Mouse (Mus musculus): ENCODE data around the gene Gm49396. TPM values are rescaled to one million over a fixed set of nuclear protein-coding genes. Genes with fewer than 3 reads are reported as not detected.

Gm49396 gene
- total RNA-seq, 2 experiments from 2014 or later: 0.74 to 1.7 TPM

DNA sequence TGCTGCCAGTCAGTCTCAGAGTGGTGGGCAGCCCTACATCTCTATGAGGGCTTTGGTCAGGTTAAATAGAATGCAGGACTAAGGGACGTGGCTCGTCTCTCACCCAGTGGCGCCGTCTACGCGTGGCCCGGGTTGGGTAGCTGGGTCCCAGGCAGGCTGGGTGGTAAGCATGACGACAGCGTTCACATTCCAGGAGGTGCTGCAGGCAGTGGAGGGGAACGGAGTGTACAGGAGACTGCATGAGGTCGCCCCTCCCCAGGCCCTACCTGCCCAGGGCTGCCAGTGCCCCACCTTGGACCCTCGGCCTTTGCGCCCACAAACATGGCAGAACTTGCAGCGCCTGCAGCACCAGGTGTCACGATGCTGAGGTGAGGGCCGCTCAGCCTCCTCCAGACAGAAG, 18.4 kb downstream of the Gm49396 start:
- no peak for DNase-seq
- intact Hi-C loops (cut with DNase I; ENCODE audit: low total_unique reads): no loop called here

DNA sequence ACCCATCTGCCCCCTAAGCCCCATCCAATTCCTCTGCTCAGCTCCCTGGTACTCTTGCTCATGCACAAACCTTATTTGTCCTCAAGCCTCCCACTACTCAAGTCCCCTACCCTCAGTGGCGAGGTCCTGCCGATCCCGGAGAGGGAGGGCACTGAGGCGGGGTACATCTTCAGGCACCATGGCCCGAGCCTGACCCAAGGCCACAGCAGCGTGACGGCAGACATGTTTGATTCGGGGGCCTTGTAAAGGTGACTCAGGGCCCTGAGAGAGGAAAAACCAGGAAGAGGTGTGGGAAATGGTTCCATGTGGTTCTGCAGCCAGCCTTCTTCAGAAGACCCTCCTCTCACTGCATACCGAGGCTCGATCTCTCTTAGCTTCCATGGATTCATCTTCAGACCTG, 21.2 kb downstream of the Gm49396 start:
- intact Hi-C loops (cut with DNase I; ENCODE audit: low total_unique reads): no loop called here
- no peak for DNase-seq

DNA sequence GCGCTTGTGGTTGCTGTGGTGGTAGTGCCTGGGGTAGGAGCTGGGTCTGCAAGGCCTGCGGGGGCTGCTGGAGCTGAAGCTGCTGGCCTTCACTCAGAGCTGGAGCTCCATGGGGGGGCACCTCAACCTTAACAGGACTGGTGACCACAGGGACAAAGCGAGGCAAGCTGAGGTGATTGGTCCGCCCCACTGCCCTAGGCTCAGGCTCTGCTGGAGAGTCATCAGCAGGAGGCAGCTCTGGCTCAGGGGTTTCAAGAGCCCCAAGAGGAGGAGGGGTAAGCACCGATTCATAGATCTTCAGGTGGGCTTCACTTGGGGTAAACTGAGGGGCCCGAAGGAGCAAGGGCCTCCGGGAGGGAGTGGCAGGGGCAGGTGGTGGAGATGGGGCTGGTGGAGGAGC, 22.0 kb downstream of the Gm49396 start:
- DNase-seq: no peak
- intact Hi-C loops (cut with DNase I; ENCODE audit: low total_unique reads): no loop called here

DNA sequence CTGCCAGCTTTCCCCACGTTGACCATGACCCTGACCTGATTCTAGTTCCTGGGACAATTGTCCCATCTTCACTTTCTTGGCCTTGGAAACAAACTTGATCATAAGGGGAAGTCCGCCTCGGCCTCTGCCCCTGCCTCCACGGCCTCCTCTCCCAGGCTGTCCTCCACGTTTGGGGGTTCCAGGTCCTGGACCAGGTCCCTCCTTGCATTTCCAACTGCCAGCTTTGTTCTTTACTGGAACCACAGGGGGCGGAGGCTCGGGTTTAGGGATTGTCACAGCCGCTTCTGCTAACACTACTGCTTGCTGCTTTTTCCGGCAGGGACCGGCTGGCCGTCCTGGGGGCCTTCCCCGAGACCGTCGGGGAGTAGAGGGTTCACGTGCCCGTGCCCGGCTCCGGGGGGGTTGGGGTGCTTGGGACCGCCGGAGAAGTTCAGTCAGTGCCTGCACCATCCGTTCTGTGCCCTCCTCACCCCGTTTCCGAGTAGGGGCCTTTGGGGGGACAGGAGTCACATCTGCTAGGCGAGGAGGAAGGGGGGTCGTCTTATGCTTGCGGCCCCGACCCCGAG, 23.4 kb downstream of the Gm49396 start:
- DNase-seq: no peak
- intact Hi-C loops (cut with DNase I; ENCODE audit: low total_unique reads): no loop called here

DNA sequence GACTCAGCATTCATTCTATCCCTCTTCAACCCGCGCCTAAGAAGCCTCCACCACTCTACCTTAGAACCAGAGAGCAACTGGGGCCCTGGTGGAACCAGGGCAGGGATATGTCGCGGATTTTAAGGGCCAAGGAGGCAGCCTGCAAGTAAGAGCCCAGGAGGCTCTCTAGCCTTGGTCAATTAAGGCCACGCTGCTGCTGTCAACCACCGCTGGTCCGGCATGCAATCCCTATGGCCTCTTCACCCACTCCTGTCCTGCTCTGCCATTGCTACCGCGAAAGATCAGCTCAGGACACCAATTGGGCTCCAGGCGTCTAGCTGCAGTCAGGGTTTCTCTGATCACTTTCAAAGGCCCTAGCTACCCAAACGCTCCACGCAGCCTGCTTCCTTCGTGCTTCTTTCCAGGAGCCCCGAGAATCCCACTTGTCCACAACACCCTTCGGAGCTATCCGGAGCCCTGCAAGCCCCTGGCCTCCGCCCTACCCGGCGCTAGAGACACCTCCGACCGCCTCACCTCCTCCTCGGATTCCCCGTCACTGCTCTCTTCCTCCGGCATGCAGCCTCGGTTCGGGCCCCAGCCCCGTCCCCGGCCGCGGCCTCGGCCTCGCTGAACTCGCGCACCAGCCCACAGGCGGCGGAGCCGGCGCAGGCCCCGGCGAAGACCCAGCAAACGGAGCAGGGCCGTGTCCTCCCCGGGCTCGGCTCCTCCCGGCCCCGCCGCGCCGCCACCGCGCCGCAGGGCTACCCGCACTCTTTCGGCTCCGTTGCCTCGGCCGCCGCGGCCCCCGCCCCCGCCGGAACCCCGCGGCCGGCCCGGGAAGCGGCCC, 24.9 kb downstream of the Gm49396 start:
- peak; percentile 47 for DNase-seq
- intact Hi-C loops (cut with DNase I; ENCODE audit: low total_unique reads): no loop called here

DNA sequence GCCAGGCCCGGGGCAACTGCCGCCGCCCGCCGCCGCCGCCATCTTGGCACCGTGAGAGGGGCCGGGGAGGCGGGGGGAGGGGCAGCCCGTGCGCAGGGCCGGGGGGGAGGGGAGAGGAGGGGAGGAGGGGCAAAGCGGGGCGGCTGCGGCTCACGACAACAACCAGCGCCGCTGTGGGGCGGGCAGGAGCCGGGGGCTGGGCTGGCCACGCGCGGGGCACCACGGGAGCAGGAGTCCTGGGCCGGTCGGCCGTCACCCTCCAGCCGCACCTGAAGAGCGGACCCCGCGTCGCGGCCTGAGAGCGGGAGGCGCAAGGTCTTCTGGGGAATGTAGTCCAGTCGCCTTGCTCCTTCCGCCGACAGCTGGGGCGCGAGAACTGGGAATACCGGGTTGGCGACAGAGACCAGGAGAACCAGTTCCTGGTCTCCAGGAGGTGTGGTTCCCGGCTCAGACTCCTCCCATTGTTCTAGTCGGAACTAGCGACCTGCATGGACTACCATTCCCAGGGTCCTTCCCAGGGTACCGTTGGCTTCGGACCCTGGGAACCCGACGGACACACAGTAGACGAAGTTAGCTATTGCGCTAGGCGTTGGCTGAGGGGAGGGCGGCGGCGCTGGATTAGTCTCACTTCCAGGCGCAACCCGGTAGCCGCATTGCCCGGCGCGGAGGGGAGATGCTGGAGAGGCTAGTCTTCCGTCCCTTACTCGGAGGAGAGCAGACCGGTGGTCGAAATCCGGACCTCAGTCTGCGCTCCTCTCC, 25.7 kb downstream of the Gm49396 start, which contains the start of gene Kmt2b:
Kmt2b (minus strand) TSS at position 51 of the 759 bp plus-strand sequence.
- DNase-seq: peak; percentile 98
- intact Hi-C loops (cut with DNase I; ENCODE audit: low total_unique reads): no loop called here

DNA sequence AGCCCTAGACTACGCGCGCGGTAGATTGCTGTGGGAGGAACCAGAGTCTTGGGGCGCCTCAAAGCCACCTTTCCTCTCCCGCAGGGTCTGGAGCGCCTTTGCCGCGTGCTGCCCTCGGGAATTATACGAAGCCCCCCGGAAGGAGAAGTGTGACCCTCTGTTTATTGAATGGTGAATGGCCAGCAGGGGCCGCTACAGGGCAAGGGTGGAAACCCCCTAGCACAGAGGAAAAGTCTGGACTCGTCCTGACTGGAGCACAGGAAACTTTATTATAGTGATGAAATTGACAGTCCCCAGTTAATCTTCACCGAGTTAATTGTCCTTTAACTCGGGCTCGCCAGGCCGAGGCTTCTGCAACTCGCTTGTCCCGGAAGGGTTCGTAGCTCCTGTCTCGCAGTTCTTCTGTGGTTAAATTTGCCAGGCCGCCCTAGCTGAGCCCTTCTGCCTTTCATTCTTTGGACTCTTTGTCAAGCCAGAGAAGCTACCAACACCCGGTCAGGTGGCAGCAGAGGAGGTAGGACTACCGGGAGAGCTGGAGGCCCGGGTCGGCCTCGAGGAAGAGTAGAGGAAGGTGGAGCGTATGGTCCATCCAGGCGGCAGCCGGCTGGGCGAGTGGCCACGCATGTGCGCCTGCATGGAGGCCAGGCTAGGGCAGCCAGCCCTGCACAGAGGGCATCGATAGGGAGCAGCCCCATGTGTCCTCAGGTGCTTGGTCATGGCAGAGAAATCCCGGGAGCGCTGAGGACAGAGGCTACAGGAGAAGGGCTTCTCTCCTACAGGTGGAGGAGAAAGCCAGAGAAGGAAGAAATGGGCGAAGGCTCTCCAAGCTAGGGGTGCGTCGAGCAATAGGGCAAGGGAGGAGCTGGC, 26.5 kb downstream of the Gm49396 start:
- DNase-seq: peak; percentile 83

DNA sequence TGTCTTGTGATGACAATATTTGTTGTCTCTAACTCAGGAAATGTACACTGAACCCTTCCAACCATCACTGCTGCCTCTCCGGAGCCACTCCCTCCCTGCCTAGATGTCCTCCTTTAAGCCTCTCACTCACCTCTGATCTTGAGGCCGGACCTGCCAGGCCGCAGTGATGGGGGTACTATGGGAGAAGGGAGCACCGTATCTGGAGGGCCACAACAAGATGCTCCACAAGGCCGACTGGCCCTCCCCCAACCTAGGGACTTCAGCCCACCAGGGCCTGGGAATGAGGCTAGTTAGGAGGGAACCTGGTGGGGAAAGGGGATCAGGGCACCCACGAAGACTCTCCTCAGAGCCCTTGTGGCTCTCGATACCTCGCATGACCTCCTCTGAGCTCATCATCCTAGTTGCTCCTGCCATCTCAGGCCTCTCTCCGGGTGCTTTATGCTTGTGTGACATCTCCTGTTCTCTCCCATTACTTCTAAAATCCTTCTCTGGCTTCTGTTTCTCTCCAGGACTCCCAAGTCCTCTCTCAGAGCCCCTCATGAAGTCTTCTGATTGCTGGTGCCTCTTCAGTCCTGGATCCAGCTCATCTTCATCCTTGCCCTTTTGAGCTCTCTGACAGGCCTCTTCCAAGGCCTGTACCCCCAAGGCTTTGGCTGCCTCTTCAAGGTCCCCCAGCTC, 27.9 kb downstream of the Gm49396 start:
- intact Hi-C loops (cut with DNase I; ENCODE audit: low total_unique reads): loop anchor here (2.0 to 10.0 kb wide), 2 partner anchors 22 to 264 kb away; partner anchors contain the start of genes Ffar3 and Upk1a
- DNase-seq: no peak

More for the DNA sequence above, 26.5 kb downstream of the Gm49396 start:
- intact Hi-C loops (cut with DNase I; ENCODE audit: low total_unique reads): loop anchor here (2.0 to 10.0 kb wide), 2 partner anchors 23 to 265 kb away; partner anchors contain the start of genes Ffar3 and Upk1a

DNA sequence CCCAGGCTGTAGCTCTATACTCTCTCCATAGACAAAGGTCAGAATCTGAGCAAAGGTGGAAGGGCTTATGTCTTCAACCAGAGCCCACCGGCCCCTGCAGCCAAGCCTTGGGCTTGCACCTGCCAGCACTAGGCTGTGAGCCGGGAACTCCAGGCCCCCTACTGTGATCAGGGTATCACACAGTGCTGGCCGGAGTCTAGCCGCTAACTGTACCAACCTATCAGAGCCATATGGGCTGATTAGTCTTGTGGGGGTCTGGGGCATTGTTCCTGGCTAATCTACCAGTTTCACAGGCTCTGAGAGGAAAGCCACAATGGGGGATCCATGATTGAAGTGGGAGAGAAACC, 28.4 kb downstream of the Gm49396 start:
- no peak for DNase-seq
- intact Hi-C loops (cut with DNase I; ENCODE audit: low total_unique reads): loop anchor here (2.0 to 10.0 kb wide), 2 partner anchors 21 to 263 kb away; partner anchors contain the start of genes Ffar3 and Upk1a

DNA sequence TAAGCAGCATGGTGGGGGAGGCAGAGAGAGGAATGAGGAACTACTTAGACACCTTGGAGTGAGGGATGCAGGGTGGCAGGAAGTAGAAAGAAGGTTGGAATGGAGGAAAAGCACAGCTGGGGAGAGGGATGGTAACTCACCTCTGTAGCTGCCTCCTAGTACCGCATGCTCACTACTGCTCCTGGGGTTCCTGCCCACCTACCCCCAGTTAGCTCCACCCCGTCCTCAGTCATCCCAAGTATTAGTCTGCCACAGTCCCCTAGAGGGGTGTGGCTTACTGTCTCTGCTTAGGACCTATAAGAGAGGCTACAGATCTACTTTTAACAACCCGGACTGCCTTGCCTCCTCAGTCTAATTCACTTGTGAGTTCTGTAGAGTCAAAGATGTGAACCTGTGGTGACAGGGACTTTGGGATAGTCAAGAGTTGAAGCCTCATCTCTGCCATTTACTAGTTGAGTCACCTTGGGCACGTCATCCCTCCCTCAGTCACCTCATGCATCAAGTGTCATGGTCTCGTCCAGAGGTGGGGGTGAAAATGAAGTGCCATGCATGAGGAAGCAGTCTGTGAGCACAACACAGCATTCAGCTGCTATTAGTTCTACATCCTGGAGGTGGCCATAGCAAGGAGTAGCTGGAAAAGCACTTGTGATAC, 29.8 kb downstream of the Gm49396 start:
- intact Hi-C loops (cut with DNase I; ENCODE audit: low total_unique reads): loop anchor here (10.0 kb wide), 1 partner anchor 262 kb away; the partner anchor contains the start of gene Ffar3
- DNase-seq: no peak

DNA sequence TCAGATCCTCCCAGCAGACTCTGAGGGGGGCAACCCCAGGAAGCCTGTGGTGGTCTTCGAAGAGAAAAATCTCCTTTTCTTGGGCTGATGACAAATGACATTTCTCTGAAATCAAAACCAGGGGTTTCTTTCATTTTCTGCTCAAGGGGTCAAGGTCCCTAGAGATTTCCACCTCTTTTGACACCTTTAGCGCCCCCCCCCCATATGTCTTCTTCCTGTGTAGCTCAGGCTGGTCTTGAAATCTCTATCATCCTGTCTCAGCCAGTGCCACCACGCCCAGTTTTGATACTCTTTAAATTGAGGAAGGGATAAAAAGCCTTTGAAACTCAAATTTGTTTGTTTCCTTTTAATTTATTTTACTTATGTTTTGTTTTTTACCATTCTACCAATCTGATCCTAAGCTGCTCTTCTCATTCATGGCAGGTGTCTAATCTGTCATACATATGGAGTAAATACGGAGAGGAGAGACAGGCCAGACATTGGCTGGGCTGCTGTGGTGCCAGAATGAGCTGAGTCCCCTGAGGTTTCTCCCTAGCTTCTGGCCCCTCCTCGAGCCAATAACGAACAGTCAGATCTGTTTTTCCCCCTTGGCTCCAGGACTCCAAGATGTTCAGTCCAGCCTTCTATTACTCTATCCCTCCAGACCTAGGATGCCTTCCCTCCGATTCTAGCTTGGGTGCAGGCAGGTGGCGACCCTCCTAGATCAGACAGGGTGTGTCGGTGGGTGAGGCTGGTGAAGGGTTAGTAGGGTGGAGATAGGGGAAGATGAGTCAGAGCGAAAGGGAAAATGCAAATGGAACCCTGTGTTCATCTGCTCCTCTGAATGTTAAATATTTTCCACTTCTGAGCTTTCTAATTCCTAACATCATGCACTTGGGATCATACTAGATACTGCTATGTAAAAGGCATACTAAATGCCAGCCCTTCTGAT, 30.7 kb downstream of the Gm49396 start:
- intact Hi-C loops (cut with DNase I; ENCODE audit: low total_unique reads): loop anchor here (10.0 kb wide), 1 partner anchor 261 kb away; the partner anchor contains the start of gene Ffar3
- DNase-seq: no peak

DNA sequence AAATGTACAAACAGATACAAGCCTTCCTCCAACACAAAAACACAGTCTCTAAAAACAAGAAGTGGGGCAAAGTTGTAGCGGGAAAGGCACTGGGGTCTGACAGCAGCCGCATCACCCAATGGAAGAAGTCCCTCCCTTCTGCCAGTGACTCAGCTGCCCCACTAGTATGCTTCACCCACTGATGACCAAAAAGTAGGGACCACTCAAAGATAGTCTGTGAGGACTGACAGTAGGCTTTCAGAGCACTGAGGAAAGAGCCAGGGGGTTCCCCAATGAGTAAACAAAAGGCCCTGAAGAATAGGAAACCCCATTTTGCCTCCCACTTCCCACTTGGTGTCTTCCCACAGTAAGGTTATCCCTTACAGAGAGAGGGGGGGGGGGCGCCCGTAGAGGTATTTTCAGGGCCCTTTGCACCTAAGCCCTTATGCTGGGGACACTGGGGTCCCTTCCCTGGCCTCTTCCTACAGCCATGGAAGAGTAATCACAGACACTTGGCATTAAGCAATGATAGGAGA, 31.4 kb downstream of the Gm49396 start:
- intact Hi-C loops (cut with DNase I; ENCODE audit: low total_unique reads): loop anchor here (10.0 kb wide), 1 partner anchor 260 kb away; the partner anchor contains the start of gene Ffar3

DNA sequence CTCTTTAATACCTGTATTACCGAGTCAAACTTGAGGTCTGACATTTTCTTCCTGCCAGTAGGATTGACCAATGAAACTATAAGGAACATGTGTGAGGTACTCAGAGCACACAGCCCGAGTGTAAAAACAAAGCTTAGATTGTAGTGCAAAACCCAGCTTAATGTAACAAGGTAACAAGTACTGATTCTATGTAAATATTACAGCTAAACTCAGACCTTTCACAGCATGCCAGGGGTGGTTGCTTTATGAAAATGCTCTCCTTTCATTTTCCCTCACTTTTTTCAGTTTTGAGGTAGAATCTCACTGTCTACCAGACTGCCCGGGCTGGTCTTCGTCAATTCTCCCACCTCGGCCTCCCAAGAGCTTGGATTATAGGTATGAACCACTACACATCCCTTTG, 32.9 kb downstream of the Gm49396 start:
- intact Hi-C loops (cut with DNase I; ENCODE audit: low total_unique reads): loop anchor here (10.0 kb wide), 1 partner anchor 259 kb away; the partner anchor contains the start of gene Ffar3
- DNase-seq: no peak

More for the DNA sequence above, 31.4 kb downstream of the Gm49396 start:
- DNase-seq: no peak

DNA sequence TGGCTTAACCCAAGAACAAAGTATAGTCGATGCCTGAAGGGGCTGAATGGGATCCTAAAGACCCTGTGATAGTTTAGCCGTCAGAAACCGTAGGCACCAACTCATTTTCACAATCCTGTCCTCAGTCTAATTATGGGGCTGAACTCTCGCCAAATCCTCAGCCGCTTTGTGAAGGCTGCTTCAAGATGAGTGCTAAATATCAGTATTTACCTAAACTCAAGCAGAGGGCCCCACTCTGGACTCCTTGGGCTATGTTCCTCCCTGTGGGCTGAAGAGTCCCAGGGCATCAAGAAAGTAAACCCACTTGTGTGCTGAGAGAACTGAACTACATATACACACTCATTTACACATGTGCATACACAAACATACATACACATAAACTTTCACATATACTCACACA, 33.7 kb downstream of the Gm49396 start:
- no peak for DNase-seq
- intact Hi-C loops (cut with DNase I; ENCODE audit: low total_unique reads): loop anchor here (10.0 kb wide), 1 partner anchor 258 kb away; the partner anchor contains the start of gene Ffar3

DNA sequence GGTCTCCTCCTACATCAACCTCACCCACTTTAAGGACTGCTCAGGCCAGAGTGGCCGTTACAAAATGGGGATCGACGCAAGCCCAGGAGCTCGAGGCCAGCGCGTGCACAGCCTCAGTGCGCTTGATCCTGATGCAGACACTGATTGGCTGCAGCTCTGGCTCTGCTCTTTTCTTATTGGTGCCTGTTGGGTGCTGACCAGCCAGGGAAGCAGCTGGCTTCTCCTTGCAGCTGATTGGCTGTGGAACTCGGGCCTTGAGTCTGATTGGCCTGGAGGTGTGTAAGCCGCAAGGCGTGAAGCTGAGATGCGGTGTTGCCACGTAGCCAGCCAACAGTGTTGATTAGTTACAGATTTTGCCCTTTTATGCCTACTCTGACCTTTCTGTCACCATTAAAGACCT, 35.6 kb downstream of the Gm49396 start, which contains the start of gene Zbtb32:
Zbtb32 (minus strand) TSS at position 124 of the 400 bp plus-strand sequence.
- intact Hi-C loops (cut with DNase I; ENCODE audit: low total_unique reads): loop anchor here (10.0 kb wide), 1 partner anchor 256 kb away; the partner anchor contains the start of gene Ffar3
- no peak for DNase-seq

DNA sequence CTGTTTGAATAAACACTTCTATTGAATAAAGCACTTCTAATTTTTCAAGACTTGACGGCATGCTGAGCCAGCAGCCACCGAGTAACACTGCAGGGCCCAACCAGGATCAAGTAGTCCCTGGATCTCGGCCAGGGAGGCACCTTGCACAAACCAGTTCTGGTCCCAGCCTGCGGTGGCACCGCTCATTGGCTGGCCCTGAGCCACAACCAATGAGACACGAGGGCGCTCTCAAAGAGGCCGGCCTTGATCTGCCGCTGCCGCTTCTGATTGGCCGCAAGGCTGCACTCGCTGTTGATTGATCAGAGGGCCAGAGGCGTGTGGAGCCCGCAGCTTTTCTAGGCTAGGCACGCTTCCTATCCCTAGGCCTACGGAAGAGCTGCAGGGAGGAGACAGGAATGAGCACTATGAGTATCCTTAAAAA, 36.8 kb downstream of the Gm49396 start:
- DNase-seq: peak; percentile 85
- intact Hi-C loops (cut with DNase I; ENCODE audit: low total_unique reads): loop anchor here (10.0 kb wide), 1 partner anchor 255 kb away; the partner anchor contains the start of gene Ffar3
